Mouse (Mus musculus) large intestine, adult 2 months (tissue): ENCODE measurements around the gene Pikfyve. TPM values are rescaled to one million over a fixed set of nuclear protein-coding genes. Genes with fewer than 3 reads are reported as not detected.
"Not testable (repeated sequence)": the region's sequence is repeated elsewhere in the genome, so short reads cannot be mapped to it uniquely, and the experiment has no call there.

Experiments used
- DNase-seq: peaks from one replicate; pipeline ENCODE4 v3.0.0-alpha.2; 2012; ENCODE audit warnings: low read depth, low spot score
- WGBS: fragments of 180-500 bp; shearing (Covaris S2); methylation state at CpG from one replicate; pipeline ENCODE4 v1.1.7; 2018; 5-methylcytosine and 5-hydroxymethylcytosine counted together
- polyA plus RNA-seq: library from polyadenylated mRNA; depleted of rRNA; stranded (reverse); fragments of >200 nt; gene quantifications from 2 replicates; pipeline ENCODE4 v1.2.3, GENCODE M21; 2012

The Pikfyve gene
- polyA plus RNA-seq, 1 experiment = 2.4 TPM

DNA sequence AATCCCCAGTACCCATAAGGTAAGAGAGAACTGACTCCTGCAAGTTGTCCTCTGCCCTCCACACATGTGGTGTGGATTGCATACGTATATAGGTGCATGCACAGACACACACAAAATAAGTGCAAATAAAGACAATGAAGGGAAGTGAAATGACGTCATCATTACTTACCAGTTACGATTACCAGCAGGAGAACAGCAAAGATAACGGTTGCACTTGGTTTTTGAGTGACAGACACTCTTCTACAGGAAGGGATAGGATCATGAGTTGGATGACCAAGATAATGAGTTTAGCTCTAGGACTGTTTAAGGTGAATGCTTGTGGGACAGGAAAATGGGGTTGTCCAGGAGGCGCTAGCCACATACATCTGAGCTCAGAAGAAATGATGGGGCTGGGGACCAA, 5.0 kb upstream of the Pikfyve start:
- 79% methylated on average over 5 of the region's 5 CpGs for WGBS
- no peak for DNase-seq

DNA sequence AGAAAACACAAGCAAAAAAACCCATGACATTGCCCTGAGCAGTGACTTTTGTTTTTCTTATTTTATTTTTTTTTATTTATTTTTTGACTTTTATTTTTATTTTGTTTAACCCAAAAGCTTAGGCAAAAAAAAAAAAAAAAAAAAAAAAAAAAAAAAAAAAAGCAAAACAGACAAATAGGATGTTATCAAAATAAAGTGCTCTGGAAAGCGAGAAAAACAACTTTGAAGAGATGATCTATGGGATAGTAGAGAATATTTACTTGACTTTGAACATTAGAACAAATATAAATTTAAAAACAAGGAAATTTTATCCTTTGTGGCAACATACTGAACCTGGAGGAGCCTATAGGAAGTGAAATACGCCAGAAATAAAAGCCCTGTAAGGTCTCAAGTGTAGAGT, 2.5 kb upstream of the Pikfyve start:
- 89% methylated on average over 2 of the region's 2 CpGs for WGBS
- DNase-seq = no peak

DNA sequence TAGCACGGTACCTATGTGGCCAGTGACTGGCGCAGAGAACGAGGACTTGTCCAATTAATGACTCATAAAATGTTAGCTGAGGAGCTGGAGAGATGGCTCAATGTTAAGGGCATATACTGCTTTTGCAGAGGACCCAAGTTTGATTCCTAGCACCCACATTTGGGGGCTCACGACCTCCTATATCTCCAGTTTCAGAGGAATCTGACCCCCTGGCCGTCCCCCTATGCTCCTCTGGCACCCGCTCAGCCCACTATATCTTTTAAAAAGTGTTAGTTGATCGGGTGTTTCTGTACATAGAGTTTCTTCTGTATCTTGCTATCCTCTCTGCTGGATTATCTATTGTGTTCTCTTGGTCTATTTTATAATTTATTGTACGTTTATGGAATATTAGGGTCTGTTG, 1.5 kb upstream of the Pikfyve start:
- DNase-seq = no peak
- WGBS = 75% methylated on average over 8 of the region's 8 CpGs

DNA sequence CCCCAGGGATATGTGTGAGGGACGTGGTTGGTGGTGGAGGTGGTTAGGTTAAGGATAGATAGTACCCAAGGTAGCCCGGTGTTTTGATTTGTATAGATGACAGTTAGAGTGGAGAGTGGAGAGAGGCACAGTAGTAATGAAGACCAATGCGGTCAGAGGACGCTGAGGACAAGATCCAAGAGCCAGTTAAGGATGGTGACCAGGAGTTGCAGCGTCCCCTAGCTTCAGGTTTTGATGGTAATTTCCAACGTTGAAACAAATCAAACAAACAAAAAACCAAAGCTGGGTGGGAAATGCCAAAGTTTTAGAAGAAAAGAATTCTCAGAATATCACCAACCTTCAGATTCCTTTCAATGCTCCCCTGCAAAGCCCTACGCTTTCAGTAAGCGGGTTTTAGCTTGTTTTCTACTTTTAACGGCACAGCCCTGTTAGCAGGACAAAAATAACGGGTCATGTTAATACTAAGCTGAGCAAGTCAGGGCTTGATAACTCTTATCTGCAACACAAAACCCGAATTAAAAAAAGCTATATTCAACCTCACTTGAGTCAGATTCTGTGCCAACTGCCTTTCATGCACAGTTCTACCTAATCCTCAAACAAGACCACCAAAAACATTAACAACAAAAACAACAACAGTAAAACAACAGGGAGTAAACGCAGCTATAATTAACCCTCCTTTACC, 818 bp upstream of the Pikfyve start:
- WGBS = 27% methylated on average over 12 of the region's 12 CpGs

DNA sequence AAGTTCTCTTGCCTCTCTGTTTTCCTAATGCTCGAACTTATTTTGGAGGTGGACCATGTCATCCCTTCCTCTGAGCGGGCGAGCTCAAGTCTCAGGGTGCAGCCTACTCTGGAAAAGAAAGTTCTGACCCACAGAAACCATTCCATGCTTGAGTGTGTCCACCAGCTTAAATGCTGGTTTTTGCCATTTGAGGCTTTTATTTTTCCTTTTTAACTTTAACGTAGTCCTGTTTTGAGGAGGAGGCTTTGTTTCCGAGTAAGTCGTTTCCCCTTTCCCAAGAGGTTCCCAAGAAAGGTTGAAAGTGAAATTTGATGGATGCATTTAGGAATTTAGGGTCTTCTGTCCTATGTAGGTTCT, 569 bp downstream of the Pikfyve start:
- under 1% methylated on average over 6 of the region's 6 CpGs for WGBS
- no peak for DNase-seq

More for the DNA sequence above, 818 bp upstream of the Pikfyve start:
- DNase-seq = no peak

DNA sequence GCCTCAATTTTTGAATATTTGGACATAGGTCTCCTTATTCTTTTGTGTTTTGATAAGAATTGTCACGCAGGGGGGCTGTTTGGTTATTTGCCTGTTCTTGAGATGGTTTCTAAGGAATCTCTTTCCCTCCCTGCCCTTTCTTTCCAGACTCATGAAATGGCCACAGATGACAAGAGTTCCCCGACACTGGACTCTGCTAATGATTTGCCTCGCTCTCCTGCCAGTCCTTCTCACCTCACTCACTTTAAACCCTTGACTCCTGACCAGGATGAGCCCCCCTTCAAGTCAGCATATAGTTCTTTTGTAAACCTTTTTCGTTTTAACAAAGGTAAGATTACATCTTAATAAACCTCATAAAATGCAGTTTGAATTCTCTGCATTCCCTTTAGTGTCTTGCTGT, 3.7 kb downstream of the Pikfyve start:
- DNase-seq = no peak
- 81% methylated on average over 4 of the region's 4 CpGs for WGBS

DNA sequence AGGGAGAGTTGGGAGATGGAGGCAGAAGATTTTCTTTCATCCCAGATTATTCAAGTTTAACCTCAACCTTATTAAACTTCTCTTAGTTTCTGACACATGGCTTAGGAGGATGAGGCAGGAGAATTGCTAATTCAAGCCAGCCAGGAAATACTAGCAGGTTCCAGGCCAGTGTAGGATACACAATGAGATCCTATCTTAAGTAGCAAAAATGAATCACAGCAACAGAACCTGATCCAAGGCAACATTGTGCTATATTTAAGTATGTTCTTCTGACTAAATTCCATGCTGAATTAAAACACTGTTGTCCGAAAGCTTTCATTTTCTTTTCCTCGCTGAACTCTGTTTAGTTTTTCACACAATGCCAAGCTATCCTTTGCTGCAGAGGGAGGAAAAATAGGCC, 6.7 kb downstream of the Pikfyve start:
- DNase-seq = no peak

DNA sequence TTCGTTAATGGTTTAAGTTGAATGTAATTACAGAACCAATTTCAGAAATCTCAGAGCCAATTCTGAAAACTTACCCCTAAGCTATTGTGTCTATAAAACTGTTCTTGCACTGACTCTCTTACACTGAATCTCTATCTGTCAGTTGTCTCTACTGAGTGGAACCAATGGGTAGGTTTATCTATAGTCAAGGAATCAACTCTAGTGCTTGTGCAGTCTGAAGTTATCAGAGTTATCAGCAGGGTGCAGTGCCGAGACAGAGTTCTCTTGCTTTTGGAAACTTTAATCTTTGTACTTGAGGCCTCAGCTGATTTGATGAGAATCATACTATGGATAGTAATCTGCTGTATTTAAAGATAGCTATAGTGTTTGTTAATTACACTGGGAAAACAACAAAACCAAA, 11.9 kb downstream of the Pikfyve start:
- WGBS = 95% methylated on average over 2 of the region's 2 CpGs
- no peak for DNase-seq

More for the DNA sequence above, 6.7 kb downstream of the Pikfyve start:
- 86% methylated on average over 2 of the region's 2 CpGs for WGBS

DNA sequence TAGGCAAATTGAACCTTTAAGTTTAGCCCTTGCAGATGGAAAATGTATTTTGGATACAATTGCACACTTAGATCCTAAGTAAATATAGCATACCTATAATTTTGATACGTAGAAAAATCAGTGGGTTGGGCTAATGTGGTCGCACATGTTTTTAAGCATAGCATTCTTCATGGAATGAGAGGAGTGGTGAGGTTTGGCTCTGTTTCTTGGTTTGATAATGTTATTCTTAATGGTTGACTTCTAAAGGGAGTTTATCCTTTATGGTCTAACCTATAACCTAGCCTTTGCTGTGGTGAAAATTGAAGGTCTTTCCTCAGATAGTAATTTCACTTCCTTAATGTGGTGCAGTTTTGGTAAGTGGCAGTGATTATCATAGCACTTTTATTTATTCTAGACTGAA, 12.4 kb downstream of the Pikfyve start:
- 82% methylated on average over 2 of the region's 2 CpGs for WGBS
- no peak for DNase-seq

DNA sequence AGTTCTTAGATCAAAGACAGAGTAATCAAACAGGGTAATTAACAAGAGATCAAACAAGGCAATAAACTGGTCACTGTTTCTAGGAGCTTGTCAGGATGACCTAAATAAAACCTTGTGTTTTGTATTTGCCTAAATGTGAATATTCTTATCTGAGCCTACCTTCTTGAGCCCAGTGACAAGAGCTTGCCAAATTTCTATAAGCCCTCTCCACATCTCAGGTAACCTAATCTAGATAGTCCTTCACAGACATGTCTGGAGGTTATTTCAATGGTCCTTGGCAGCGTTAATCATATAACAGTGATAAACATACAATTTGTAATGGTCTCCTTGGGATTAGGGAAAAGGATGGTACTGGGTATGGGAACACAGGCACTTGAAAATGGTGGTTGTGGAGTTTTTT, 17.8 kb downstream of the Pikfyve start:
- 65% methylated on average over 1 of the region's 1 CpGs for WGBS
- DNase-seq = no peak

DNA sequence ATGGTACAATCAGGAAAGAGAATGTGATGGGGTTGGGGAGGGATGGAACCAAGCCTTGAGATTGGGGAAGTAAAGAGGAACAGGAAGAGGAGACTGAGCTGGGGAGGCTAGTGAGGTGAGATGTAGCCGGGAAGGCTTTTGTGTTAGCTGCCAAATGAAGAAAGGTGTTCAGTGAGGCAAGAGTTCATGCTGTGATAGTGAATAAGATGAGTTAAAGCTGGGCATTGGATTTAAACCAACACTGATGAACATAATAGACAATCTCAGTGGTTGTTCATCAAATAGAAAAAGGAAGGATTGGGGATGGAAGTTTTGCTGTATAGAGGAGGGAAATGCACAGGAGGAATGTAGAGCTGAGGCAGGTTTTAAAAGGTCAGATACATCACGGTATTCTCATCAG, 26.7 kb downstream of the Pikfyve start:
- no peak for DNase-seq
- 90% methylated on average over 2 of the region's 2 CpGs for WGBS

DNA sequence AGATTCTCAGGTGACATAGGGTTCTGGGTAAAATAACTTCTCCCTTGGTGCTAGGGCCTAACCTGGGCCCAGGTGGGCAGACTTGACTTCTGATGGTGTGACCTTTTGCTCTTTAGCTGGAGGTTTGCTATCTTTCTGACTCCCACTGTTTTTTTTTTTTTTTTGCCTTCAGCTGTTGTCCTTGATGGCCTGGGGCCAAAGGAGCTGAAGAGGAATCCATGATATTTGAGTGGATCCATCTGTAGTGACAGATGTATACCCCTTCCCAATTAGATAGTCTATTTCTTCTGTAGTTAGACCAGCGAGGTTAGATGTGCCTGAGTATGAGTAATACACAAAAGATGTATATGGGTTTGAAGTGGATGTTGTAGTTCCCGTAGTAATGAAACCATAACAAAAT, 31.1 kb downstream of the Pikfyve start:
- WGBS = 88% methylated on average over 2 of the region's 2 CpGs
- no peak for DNase-seq

DNA sequence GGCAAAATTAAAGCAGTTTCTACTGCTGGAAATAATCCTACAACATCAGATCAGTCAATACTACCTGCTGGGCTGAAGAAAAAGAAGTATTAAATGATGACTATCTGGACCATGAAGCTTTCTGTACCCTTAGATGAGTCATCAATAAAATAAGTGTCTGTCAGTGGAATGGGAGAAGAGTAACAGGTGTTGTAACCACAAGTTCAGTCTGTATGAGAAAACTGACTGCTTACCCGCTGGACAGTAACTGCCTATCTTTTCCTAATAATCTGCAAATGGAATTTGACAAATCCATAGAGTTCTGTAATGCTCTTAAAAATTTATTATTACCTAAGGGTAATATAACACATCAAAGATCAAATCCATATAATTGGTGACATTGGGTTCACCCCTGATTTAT, 31.5 kb downstream of the Pikfyve start:
- no peak for DNase-seq
- 83% methylated on average over 1 of the region's 1 CpGs for WGBS

DNA sequence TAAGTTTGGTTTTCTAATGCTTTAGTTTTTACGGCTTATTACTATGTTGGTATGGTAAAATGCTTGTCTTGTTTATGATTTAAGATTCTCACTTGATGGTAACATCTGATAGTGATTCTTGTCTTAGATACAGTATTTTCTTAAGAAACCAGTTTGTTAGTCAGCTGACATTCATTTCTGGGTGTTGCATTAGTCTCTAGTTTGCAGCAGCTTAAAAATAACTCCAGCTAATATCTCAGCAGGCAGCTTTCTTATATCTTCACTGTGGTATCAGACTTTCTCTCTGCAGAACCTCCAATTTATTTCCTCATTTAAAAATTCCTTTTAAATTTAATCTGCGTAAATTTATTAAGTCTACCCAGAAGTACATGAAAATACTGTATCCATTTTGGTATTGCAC, 37.2 kb downstream of the Pikfyve start:
- DNase-seq = no peak
- WGBS = 94% methylated on average over 2 of the region's 2 CpGs

DNA sequence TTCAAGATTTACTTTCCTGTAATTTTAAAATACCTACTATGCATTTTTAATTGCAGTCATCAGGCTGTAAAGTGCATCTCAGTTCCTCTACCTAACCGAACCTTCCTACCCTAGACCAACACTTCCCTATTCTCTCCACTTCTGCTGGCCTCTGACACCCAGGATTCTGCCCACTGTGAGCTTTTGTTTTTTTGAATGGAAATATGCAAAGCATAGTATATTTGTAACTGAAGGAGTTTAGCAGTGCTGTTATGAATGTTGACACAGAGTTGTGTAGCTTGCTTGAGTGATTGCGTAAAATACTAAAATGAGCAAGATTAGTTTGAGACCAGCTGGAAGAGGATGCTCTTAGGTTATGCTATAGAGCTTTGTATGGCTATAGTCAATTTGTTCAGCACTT, 41.2 kb downstream of the Pikfyve start:
- 75% methylated on average over 2 of the region's 2 CpGs for WGBS
- no peak for DNase-seq

DNA sequence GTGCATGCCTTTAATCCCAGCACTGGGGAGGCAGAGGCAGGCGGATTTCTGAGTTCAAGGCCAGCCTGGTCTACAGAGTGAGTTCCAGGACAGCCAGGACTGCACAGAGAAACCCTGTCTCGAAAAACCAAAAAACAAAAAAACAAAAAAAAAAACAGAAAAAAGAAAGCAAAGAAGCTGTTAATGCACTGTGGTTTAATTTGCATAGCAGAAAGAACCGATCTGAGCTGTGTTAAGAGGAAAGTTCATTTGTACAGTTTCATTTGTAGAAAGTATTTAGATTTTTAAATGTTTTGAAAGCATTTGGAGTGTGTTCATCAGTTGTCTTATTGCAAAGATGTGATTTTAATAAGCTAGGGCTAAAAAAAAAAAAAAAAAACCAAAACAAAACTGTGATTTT, 43.3 kb downstream of the Pikfyve start:
- DNase-seq = not testable (repeated sequence)
- 89% methylated on average over 3 of the region's 3 CpGs for WGBS

DNA sequence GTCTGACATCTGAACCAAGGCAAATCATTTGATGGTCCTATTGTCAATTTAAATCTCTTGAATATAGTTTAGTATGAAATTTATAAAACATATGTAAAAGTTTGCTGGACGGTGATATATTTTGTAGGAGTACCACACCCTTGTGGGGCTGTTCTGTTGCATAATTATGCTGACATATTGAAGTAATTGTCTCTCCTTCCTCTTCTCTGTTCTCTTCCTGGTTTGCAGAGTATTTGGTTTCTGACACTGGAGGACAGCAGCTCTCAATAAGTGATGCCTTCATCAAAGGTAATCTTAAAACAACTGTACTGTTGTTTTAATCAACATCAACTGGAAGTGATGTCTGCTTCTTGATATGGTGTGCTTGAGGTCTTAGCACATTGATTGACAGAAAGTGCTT, 44.1 kb downstream of the Pikfyve start:
- WGBS = 51% methylated on average over 1 of the region's 1 CpGs
- no peak for DNase-seq

DNA sequence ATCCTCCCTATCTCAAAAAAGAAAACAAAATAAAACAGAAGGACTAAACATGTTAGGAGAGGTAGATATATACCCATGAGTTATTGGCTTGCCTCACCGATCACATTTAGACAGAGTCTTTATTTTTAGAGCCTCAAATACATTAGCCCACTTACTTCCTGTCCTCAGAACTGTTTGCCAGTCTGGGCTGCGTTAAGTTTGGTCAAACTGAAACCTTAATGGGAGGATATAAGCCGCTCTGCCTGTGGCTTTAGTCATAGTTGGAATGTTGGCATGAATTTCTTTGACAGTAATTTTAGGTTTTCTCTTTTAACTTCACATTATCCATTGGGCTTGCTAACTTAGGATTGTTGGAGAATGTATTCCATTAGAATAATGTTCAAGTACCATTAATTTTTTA, 51.2 kb downstream of the Pikfyve start:
- DNase-seq = no peak
- WGBS = 77% methylated on average over 3 of the region's 3 CpGs

DNA sequence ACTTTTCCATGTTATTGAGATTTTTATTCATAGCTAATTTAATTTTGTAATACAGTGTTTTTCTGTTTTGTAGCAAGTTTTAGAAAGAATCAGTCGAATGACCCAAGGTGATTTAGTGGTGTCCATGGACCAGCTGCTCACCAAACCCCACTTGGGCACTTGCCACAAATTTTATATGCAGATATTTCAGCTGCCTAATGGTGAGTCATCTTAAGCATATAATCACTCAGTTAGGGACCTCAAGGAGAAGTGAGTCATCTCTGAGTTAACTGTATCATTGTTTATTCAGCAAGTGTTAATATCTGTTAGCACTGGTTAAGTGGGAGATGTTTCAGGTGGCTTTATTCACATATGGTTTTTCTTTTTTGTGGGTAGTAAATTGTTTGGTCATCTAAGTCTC, 59.2 kb downstream of the Pikfyve start:
- WGBS = 56% methylated on average over 1 of the region's 1 CpGs
- DNase-seq = no peak

DNA sequence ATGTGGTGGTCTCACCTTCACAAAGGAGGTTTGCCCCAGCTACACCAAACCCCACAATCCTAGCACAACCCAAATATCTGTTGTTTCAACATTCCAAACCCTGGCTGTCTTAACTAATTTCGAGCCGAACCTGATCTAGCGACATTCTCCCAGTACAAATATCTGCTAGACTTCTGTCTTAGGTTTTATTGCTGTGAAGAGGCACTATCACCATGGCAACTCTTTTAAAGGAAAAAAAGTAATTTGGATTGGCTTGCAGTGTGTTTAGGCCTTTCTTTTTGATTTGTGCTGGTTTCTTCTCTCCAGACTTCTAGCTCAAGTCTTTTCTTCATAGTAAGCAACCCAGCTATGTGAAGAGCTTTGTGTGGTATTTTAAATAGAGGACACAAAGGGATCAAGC, 94.0 kb downstream of the Pikfyve start:
- WGBS = 47% methylated on average over 3 of the region's 3 CpGs
- no peak for DNase-seq

DNA sequence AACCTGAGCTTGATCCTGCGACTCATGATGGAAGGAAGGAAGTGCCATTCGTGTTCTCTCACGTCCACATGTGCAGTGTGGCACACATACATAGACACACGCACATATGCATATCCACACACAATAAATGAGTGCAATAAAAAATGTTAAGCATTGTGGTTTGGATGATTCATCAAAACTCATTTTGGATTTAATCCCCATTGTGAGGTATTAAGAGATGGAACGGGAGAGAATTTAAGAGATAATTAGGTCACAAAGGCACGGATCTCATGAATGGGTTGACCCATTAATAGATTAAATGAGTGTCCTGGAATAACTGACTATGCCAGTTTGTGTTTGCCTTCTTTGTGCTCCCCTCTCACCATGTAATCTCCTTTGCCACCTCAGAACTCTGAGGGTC, 95.3 kb downstream of the Pikfyve start, which contains the start of gene Pth2r:
Gene Pth2r, plus strand, starts transcription at position 301 of the 400 bp plus-strand sequence.
- no peak for DNase-seq
- WGBS = 68% methylated on average over 6 of the region's 6 CpGs

DNA sequence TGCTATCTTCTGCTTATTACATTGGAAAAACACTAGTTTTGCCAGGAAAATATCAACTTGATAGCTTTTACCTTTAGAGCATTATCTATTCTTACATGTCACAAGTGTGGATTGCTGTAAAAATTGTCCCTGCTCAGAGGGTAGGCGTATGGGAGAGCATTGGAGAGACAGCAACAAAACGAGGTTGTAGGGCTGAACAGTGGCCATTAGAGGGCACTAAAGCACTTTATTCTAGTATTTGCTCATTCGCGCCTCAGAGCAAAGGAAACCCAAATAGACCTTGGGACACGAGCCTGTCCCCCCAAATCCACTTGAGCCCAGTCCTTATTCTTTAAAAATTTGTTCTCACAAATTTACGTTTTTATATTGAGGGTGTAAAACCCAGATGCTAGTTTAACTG, 96.3 kb downstream of the Pikfyve start:
- WGBS = 9% methylated on average over 6 of the region's 6 CpGs
- DNase-seq = peak; percentile 6
